Mouse (Mus musculus) stomach, embryonic 15.5 days (tissue): ENCODE results near the gene 1700001J03Rik. TPM values are rescaled to one million over a fixed set of nuclear protein-coding genes. Genes with fewer than 3 reads are reported as not detected.
"Not testable (repeated sequence)": the region's sequence is repeated elsewhere in the genome, so short reads cannot be mapped to it uniquely, and the experiment has no call there.

Experiments used
- ATAC-seq: fragments of 200-750 bp; cut with Nextera tagmentation; 2 replicates; pipeline ENCODE4 v1.8.0; 2017; ENCODE audit warnings: low read depth, moderate number of reproducible peaks, moderate TSS enrichment; ENCODE audit not compliant: insufficient read depth, low FRiP score
- H3K27ac ChIP-seq: fragments of 300-500 bp; sonication (generic); 2 replicates; pipeline ENCODE4 v1.5.1; 2015; ENCODE audit warnings: mild to moderate bottlenecking, inconsistent platforms
- H3K27me3 ChIP-seq: fragments of 300-500 bp; sonication (generic); replicated peaks from 2 replicates; pipeline ENCODE4 v1.6.1; 2015; ENCODE audit warnings: inconsistent platforms
- H3K36me3 ChIP-seq: fragments of 300-500 bp; sonication (generic); 2 replicates; pipeline ENCODE4 v1.6.1; 2015; ENCODE audit warnings: inconsistent platforms
- H3K4me1 ChIP-seq: fragments of 300-500 bp; sonication (generic); 2 replicates; pipeline ENCODE4 v1.6.1; 2015; ENCODE audit warnings: inconsistent platforms
- H3K4me2 ChIP-seq: fragments of 300-500 bp; sonication (generic); 2 replicates; pipeline ENCODE4 v1.6.1; 2015; ENCODE audit warnings: mild to moderate bottlenecking, inconsistent platforms
- H3K4me3 ChIP-seq: fragments of 300-500 bp; sonication (generic); replicated peaks from 2 replicates; pipeline ENCODE4 v1.5.1; 2015; ENCODE audit warnings: inconsistent platforms
- H3K9ac ChIP-seq: fragments of 300-500 bp; sonication (generic); 2 replicates; pipeline ENCODE4 v1.6.1; 2015; ENCODE audit warnings: inconsistent platforms
- H3K9me3 ChIP-seq: fragments of 300-500 bp; sonication (generic); 2 replicates; pipeline ENCODE4 v1.6.1; 2016; ENCODE audit warnings: inconsistent platforms
- WGBS: fragments of 180-500 bp; shearing (Covaris S2); methylation state at CpG from one replicate; pipeline ENCODE4 v1.1.7; 2015; 5-methylcytosine and 5-hydroxymethylcytosine counted together
- polyA plus RNA-seq: library from polyadenylated mRNA; unstranded; fragments of >200 nt; fragmentation: Nextera tagmentation; extraction: Ambion mirVana; gene quantifications from 2 replicates; pipeline ENCODE4 v1.2.1, GENCODE M21; 2015

Gene 1700001J03Rik
- not detected in 2 replicates for polyA plus RNA-seq

DNA sequence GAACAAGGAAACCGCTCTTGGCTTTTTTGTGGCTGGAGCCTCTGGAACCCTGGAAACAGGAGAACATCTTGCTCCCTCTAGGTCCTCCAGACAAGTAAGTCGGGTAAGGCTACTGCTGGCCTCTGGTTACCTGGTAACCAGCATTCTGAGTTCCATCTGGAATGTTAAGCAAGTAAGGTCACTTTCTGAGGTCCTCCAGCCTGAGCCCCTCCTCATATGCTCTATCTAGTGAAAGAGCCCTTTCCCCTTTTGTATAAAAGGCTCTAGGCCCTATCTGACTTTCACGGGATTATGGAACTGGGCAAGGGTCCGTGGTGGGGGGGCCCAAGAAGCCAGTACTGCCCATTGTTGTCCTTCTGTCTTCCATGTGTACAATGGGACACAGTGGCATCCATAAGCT is at the start of gene 1700001J03Rik:
TSS of gene 1700001J03Rik (minus strand) at position 101 of the 400 bp plus-strand sequence.
- ATAC-seq, H3K9ac ChIP-seq, H3K4me2 ChIP-seq, H3K27me3 ChIP-seq, H3K4me1 ChIP-seq, H3K9me3 ChIP-seq, H3K4me3 ChIP-seq, H3K36me3 ChIP-seq, H3K27ac ChIP-seq: not testable (repeated sequence)
- 81% methylated on average over 4 of the region's 4 CpGs for WGBS

DNA sequence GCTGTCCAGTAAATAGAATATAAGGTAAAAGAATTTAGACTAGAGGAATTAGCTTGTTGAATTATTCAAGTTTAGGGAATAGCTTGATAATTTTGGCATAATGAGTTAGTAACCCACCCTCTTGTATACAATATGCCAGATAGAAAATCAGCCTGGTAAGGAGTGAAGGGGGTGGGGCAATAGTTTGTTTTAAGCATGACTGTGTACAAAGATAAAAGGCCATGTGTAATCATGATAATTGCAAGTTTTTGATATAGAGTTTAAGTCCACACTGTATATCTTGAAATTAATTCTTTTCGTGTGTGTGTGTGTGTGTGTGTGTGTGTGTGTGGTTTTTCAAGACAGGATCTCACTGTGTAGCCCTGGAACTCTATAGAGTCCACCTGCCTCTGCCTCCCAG is 49.2 kb upstream of the 1700001J03Rik start:
- no peak overlapping the region for H3K4me3 ChIP-seq
- no peak overlapping the region for H3K27ac ChIP-seq
- WGBS = 55% methylated on average over 1 of the region's 1 CpGs
- no peak overlapping the region for H3K9ac ChIP-seq
- H3K9me3 ChIP-seq = no peaks in the 10 kb centered on the region
- H3K4me2 ChIP-seq = no peak overlapping the region
- 0 out of 2 replicates have a peak, but pooled peaks cover 4% of the 10 kb centered on the region for H3K4me1 ChIP-seq
- no peaks in the 10 kb centered on the region for H3K27me3 ChIP-seq
- no peak for ATAC-seq
- no peaks in the 10 kb centered on the region for H3K36me3 ChIP-seq

DNA sequence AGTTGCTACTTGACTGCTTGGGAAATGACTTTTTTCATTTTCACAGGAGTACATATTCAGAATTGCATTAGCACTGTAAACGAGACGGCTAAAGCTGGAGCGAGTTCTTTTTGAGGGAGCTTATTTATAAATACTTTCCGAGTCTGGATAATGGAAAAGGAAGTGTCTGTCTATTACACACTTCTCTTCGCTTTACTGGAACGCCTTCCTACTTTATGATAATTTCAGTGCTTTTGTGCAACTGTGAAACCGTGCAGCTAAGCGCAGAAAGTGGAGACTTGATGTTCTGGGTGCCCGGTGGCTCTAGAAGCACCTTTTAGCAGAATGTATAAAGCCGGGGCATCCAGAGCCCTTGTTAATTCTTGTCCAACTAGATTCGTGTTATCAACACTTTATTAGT is 47.7 kb upstream of the 1700001J03Rik start:
- Histone ChIP-seq H3K4me2 (peak overlapping the region; percentile 76), H3K27me3 (no peaks in the 10 kb centered on the region), H3K4me3 (peak overlapping the region; percentile 80), H3K9me3 (no peaks in the 10 kb centered on the region), H3K27ac (no peak overlapping the region), H3K9ac (no peak overlapping the region), H3K4me1 (0 out of 2 replicates have a peak, but pooled peaks cover 4% of the 10 kb centered on the region), H3K36me3 (no peaks in the 10 kb centered on the region)
- WGBS = 38% methylated on average over 11 of the region's 11 CpGs
- ATAC-seq = no peak

DNA sequence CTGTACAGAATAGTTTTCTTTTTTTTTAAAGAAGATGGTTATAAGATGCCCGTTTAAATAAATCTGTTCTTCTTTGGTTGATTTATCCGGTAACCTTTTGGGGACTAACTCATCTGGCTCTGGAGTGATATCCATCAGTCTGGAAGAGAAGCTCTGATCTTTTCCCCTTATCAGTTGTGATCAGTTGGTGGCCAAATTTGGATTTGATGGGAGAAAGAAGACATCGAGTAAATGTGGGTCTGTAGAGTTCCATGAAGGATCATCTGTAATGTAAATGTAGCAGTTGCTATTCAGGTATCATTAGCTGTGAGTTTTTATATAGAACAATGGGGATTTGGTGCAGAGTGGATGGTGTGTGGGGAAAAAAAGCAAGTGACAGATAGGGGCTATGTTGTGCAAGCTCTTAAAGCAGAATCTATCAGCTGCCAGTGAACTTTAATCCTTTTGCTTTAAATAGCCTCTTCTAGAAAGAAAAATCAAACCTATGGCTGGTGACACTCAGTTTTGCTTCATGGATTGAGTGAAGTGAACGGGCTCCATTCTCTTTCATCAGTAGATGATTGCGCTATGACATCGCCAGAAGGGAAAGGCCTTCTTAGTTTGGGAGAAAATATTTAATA is 47.1 kb upstream of the 1700001J03Rik start:
- no peak for ATAC-seq
- Histone ChIP-seq H3K27ac (no peak overlapping the region), H3K9me3 (no peaks in the 10 kb centered on the region), H3K4me3 (peak overlapping the region; percentile 80), H3K27me3 (no peaks in the 10 kb centered on the region), H3K9ac (peak overlapping the region; percentile 76), H3K4me1 (0 out of 2 replicates have a peak, but pooled peaks cover 4% of the 10 kb centered on the region), H3K4me2 (peak overlapping the region; percentile 76), H3K36me3 (no peaks in the 10 kb centered on the region)
- 30% methylated on average over 6 of the region's 6 CpGs for WGBS

DNA sequence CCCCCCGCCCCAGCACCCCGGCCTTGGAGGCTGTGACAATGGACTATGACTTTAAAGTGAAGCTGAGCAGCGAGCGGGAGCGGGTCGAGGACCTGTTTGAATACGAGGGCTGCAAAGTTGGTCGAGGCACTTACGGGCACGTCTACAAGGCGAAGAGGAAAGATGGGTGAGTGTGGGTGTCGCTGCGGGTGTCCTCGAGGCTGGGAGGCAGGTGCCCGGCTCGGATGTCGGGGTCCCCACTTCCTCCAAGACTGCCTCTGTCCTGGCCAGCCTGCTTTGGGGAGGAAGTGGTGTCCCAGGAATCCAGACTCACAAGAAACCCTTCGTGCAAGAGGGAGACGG is 46.5 kb upstream of the 1700001J03Rik start:
- ATAC-seq = no peak
- peak overlapping the region; percentile 100 for H3K27ac ChIP-seq

DNA sequence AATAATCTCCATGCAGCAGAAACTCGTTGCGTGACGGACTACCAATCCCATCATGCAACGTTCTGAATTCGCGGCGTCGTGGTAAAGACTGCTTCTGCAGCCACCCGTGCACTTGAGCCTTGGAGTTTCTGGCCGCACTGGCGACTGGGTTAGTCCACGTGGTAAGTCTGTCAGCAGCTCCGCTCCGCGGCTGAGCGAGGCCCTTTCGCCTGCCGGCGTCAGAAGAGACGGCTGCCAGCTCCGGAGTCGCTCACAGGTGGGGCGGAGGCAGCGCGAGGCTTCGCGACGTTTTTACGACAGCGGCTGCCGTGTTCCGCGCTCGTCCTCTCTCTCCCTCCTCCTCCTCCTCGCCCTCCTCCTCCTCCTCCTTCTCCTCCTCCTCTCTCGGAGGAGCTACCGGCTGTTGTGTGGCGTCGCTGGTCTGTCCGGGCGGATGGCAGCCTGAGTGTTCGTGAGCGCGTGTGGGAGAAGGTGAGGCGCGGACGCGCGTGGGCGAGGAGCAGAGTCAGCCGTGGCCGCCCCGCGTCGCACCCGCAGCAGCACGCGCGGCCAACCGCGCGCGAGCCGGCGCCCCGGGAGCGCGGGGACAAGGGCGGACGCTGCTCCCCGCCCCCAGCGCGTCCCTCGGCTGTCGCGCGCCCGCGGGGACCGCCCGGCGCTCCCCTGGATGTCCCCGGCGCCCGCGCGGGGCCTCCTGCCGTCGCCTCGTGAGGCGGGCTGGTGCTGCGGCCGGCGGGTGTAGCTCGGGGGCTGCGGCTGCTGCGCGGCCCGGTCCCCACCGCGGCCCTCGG is 46.0 kb upstream of the 1700001J03Rik start, which contains the start of gene Cdk8:
TSS of gene Cdk8 (plus strand) at position 367 of the 791 bp plus-strand sequence.
- no peaks in the 10 kb centered on the region for H3K36me3 ChIP-seq
- ATAC-seq = peak; percentile 87
- under 1% methylated on average over 85 of the region's 102 CpGs for whole genome bisulfite sequencing
- H3K4me2 ChIP-seq = peak within 1 kb of the TSS; percentile 76
- H3K9me3 ChIP-seq = no peaks in the 10 kb centered on the region
- peak within 1 kb of the TSS; percentile 80 for H3K4me3 ChIP-seq
- H3K27ac ChIP-seq = peak within 1 kb of the TSS; percentile 100
- no peaks in the 10 kb centered on the region for H3K27me3 ChIP-seq
- 0 out of 2 replicates have a peak, but pooled peaks cover 3% of the 10 kb centered on the region for H3K4me1 ChIP-seq
- H3K9ac ChIP-seq = peak within 1 kb of the TSS; percentile 76

More for the DNA sequence above, 46.5 kb upstream of the 1700001J03Rik start:
- Histone ChIP-seq H3K4me1 (0 out of 2 replicates have a peak, but pooled peaks cover 4% of the 10 kb centered on the region), H3K9ac (peak overlapping the region; percentile 76), H3K4me2 (peak overlapping the region; percentile 76), H3K27me3 (no peaks in the 10 kb centered on the region), H3K4me3 (peak overlapping the region; percentile 80), H3K36me3 (no peaks in the 10 kb centered on the region), H3K9me3 (no peaks in the 10 kb centered on the region)
- 1% methylated on average over 19 of the region's 19 CpGs for WGBS

DNA sequence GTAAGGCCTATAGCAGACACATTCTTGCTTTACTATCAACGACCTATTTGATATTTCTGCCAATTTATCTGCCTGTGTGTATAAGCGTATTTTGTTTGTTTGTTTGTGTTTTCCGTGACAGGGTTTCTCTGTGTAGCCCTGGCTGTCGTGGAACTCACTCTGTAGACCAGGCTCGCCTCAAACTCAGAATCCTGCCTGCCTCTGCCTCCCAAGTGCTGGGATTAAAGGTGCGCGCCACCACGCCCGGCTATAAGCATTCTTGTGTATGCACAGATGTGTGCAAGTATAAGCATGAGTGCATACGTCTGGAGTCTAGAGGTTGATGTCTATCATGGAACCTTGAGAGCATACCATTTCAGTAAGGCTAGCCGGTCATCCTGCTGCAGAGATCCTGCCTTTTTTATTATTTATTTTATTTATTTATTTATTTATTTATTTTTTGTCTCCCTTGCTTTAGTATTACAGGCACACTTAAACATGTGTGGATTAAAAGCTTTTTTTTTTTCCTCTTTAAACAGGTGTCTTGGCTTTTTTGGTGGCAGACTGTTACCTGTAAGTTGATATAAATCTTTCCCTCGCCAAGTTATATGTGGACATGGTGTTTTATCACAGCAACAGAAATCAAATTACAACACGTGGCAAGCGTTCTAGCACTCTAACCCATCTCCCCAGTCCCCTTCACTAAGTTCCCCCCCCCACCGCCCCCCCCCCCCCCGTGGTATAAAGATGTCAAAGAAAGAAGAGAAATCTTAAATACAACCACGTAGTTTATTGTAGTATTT is 45.0 kb upstream of the 1700001J03Rik start:
- Histone ChIP-seq H3K27ac (peak overlapping the region; percentile 100), H3K9ac (peak overlapping the region; percentile 76; the same call in 1 of the 2 replicates), H3K27me3 (no peaks in the 10 kb centered on the region), H3K4me2 (peak overlapping the region; percentile 61), H3K36me3 (no peaks in the 10 kb centered on the region), H3K4me3 (peak overlapping the region; percentile 80), H3K4me1 (no peaks in the 10 kb centered on the region), H3K9me3 (no peaks in the 10 kb centered on the region)
- WGBS = 55% methylated on average over 17 of the region's 17 CpGs
- no peak for ATAC-seq

DNA sequence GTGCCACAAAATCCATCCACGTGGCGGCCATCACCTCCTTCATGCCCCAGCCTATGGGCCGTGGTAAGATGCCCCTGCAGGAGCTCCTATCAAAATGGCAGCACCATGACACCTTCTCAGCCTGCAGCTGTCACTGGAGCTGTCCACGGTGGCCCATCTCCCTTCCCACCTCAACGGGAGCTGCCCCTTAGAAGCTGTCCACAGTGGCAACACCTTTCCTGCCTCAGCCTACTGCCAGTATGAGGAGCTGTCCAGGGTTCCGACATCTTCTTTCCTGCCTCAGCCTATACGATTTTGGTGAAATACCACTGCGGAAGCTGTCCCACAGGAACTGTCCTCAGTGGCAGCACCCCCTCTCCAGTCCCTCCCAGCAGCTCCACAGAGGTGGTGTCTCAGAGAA is 42.4 kb upstream of the 1700001J03Rik start:
- H3K9ac ChIP-seq = no peak overlapping the region
- no peak overlapping the region for H3K4me2 ChIP-seq
- no peak overlapping the region for H3K4me3 ChIP-seq
- no peaks in the 10 kb centered on the region for H3K27me3 ChIP-seq
- H3K36me3 ChIP-seq = no peaks in the 10 kb centered on the region
- no peaks in the 10 kb centered on the region for H3K9me3 ChIP-seq
- WGBS = 85% methylated on average over 8 of the region's 8 CpGs
- H3K4me1 ChIP-seq = no peaks in the 10 kb centered on the region
- ATAC-seq = no peak
- H3K27ac ChIP-seq = no peak overlapping the region

DNA sequence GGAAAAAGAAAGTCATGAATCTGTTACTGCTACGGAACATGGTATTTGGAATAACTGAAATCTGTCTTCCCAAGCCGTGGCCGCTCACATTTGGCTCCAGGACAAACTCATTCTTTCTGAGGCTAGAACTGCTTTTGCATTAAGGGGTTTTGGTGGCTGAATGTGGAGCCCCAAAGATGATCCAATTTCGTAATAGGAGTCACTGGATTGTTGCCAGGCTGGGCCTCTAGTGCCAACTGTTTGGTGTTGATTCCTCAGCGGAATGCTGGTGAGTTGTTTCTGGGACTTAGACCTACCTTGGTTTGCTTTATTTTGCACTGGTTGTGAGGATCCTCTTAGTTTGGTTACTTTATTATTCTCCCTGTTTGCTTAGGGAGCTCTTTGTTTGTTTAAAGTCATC is 38.7 kb upstream of the 1700001J03Rik start:
- Histone ChIP-seq H3K27ac (no peak overlapping the region), H3K4me1 (0 out of 2 replicates have a peak, but pooled peaks cover 4% of the 10 kb centered on the region), H3K27me3 (no peaks in the 10 kb centered on the region), H3K36me3 (no peaks in the 10 kb centered on the region), H3K4me2 (no peak overlapping the region), H3K9ac (no peak overlapping the region), H3K9me3 (no peaks in the 10 kb centered on the region), H3K4me3 (no peak overlapping the region)
- 65% methylated on average over 5 of the region's 5 CpGs for WGBS
- no peak for ATAC-seq

DNA sequence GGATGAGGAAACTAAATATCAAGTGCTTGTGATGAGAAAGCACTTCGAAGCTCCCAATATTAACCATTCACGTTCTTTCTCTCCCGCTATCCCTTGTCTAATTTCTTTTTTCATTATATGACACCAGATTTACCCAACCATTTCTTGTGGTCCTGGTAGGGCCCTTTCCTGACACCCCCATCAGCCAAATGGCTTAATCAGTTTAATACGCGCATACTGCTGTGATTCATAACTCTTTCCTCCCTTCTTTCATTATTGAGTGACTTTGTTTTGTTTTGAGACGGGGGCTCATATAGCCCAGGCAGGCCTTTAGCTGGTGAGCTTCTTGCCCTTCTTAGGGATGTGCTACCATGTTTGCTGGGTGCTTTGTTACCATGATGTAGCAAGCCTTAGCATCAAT is 36.6 kb upstream of the 1700001J03Rik start:
- H3K4me1 ChIP-seq = 0 out of 2 replicates have a peak, but pooled peaks cover 4% of the 10 kb centered on the region
- H3K9ac ChIP-seq = peak overlapping the region; percentile 56; the same call in 1 of the 2 replicates
- ATAC-seq = no peak
- no peaks in the 10 kb centered on the region for H3K27me3 ChIP-seq
- 29% methylated on average over 6 of the region's 6 CpGs for WGBS
- peak overlapping the region; percentile 99 for H3K27ac ChIP-seq
- peak overlapping the region; percentile 59 for H3K4me2 ChIP-seq
- peaks cover 7% of the 10 kb centered on the region; the same call in 1 of the 2 replicates for H3K36me3 ChIP-seq
- peak overlapping the region; percentile 81 for H3K4me3 ChIP-seq
- no peaks in the 10 kb centered on the region for H3K9me3 ChIP-seq

DNA sequence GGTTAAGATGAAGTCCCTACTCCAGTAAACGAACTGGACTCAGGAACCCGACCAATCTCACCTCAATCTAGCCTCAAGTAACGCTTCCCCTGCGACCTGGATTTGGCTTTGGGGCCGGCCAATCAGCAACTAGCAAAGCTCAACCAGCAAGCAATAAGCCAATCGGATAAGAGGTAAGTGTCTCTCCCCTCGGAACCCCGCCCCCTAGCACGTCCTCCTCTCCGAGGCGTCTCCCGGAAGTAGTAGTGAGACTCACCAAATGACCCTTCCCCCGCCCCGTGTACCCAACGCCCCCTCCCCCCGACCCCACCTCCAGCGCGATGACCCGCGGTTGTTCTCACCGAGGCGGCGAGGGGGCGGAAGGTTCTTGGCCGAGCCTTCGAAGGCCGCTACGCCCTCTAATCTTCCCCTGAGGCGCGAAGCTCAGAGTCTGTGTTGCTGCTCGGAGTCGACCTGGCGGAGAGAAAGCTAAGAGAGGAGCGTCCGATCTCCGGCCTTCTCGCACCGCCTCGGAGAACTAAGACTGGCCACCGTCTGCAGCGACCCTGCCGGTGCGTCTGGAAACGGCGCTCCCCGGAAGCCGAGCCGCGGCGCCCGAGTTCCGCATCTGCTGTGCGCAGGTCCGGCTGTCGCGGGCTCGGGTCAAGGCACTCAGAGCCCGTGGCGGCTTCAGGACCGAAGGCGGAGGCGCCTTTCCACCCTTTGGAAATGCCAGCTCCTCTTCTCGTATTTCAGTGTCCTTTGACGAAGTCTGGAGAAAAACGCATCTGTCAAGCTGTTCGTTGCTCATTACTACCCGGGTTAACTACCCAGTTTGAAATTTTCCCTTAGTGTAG is 36.0 kb upstream of the 1700001J03Rik start, which contains the start of gene Rnf6:
TSS of gene Rnf6 (minus strand) at position 677 of the 836 bp plus-strand sequence.
- H3K27me3 ChIP-seq = no peaks in the 10 kb centered on the region
- under 1% methylated on average over 66 of the region's 67 CpGs for WGBS
- H3K4me3 ChIP-seq = peak within 1 kb of the TSS; percentile 81
- no peaks in the 10 kb centered on the region for H3K9me3 ChIP-seq
- peak within 1 kb of the TSS; percentile 56 for H3K9ac ChIP-seq
- peaks cover 7% of the 10 kb centered on the region; the same call in 1 of the 2 replicates for H3K36me3 ChIP-seq
- 0 out of 2 replicates have a peak, but pooled peaks cover 4% of the 10 kb centered on the region for H3K4me1 ChIP-seq
- H3K4me2 ChIP-seq = peak within 1 kb of the TSS; percentile 59
- peak; percentile 98 for ATAC-seq
- H3K27ac ChIP-seq = peak within 1 kb of the TSS; percentile 99
